ENCODE assay signal across 9 mouse cellular contexts in the genomic region with DNA sequence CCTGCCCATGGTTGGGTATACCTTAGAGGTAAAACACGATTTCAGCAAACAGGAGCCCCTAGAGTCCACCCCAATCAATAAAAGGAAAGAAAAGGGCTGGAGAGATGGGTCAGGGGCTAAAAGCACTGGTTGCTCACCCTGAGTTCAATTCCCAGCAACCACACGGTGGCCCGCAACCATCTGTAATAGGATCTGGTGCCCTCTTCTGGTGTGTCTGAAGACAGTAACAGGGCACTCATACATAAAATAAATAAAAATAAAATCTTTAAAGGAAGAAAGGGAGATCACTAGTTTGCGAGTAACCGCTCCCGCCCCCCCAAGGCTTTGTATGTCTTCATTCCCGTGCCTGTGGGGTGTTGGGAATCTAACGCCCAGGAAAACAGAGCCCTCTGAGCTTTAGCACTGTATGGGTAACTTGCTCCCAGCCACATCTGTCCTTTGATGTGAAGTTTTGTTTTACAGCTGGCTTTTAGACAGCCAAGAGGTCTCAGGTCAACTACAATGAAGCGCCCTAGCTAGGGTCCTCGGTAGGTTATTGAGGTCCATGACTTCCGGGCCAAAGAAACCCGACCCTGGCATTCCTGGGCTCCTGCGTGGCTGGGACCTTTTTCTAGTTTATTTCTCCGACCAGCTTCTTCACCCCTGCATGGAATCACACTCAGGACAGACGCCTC.
DNase-seq lines count a peak whose midpoint lies in the region; ATAC-seq lines count a peak whose summit lies in the region.
"Had no signal": no experiment of that assay in that cellular context is flagged by ENCODE, and none has a peak within 500 bp of the region (broad histone marks: within the 10 kb centered on the region; RNA-seq: fewer than 3 reads in every experiment).

No protein-coding gene starts in this region.

- DNase-seq in heart, adult 18-20 months: no peak
- DNase-seq in ZHBTc4 (ENCODE audit: low read depth, low spot score): peak; percentile 23
- no peak for DNase-seq in midbrain, embryonic 10.5 days (ENCODE audit: low spot score)
- no peak for DNase-seq in cerebellum, adult 8-10 months
- no peak for DNase-seq in retina, embryonic 14.5 days (ENCODE audit: low spot score)

- H3K9ac ChIP-seq in heart, embryonic 13.5 days: peak overlapping the region; percentile 78
- peak overlapping the region; percentile 60 for H3K9ac ChIP-seq in hindbrain, embryonic 12.5 days

- ATAC-seq in heart, embryonic 13.5 days (ENCODE audit: extremely low read depth, insufficient number of reproducible peaks, low FRiP score, low TSS enrichment): no peak
- ATAC-seq in hindbrain, embryonic 12.5 days (ENCODE audit: low FRiP score): peak; percentile 28; the same call in 1 of the 2 replicates
- no peak for ATAC-seq in activated CD4-positive, CD25-positive, alpha-beta regulatory T cell, adult 4 months

- no peaks in the 10 kb centered on the region for H3K36me3 ChIP-seq in heart, embryonic 13.5 days
- H3K36me3 ChIP-seq in hindbrain, embryonic 12.5 days: no peaks in the 10 kb centered on the region
- H3K36me3 ChIP-seq in midbrain, embryonic 10.5 days: no peaks in the 10 kb centered on the region

- H3K27ac ChIP-seq in heart, embryonic 13.5 days (replicated peaks): peak overlapping the region; percentile 75
- peak overlapping the region; percentile 96 for H3K27ac ChIP-seq in hindbrain, embryonic 12.5 days
- peak overlapping the region; percentile 91 for H3K27ac ChIP-seq in midbrain, embryonic 10.5 days (replicated peaks)

- H3K27me3 ChIP-seq in heart, embryonic 13.5 days (replicated peaks): no peaks in the 10 kb centered on the region
- H3K27me3 ChIP-seq in hindbrain, embryonic 12.5 days: no peaks in the 10 kb centered on the region
- no peaks in the 10 kb centered on the region for H3K27me3 ChIP-seq in midbrain, embryonic 10.5 days (ENCODE audit: low read depth, poor library complexity, severe bottlenecking)
- H3K27me3 ChIP-seq: CH12.LX had no signal

- H3K4me3 ChIP-seq in heart, embryonic 13.5 days: peak overlapping the region; percentile 46
- H3K4me3 ChIP-seq in hindbrain, embryonic 12.5 days: peak overlapping the region; percentile 30
- H3K4me3 ChIP-seq in midbrain, embryonic 10.5 days: peak overlapping the region; percentile 50

- 52% methylated on average over 15 of the region's 15 CpGs for WGBS in heart, embryonic 13.5 days
- WGBS in hindbrain, embryonic 12.5 days: 34% methylated on average over 15 of the region's 15 CpGs
- 49% methylated on average over 15 of the region's 15 CpGs for WGBS in midbrain, embryonic 10.5 days

- no peaks in the 10 kb centered on the region for H3K9me3 ChIP-seq in heart, embryonic 13.5 days
- H3K9me3 ChIP-seq in hindbrain, embryonic 12.5 days (replicated peaks): 0 out of 2 replicates have a peak, but pooled peaks cover 4% of the 10 kb centered on the region
- no peaks in the 10 kb centered on the region for H3K9me3 ChIP-seq in midbrain, embryonic 10.5 days (replicated peaks)

- peak overlapping the region; percentile 71 for H3K4me2 ChIP-seq in heart, embryonic 13.5 days
- peak overlapping the region; percentile 60 for H3K4me2 ChIP-seq in hindbrain, embryonic 12.5 days (replicated peaks)

- H3K4me1 ChIP-seq in heart, embryonic 13.5 days: peaks cover 23% of the 10 kb centered on the region
- peaks cover 7% of the 10 kb centered on the region for H3K4me1 ChIP-seq in hindbrain, embryonic 12.5 days
- peaks cover 19% of the 10 kb centered on the region for H3K4me1 ChIP-seq in midbrain, embryonic 10.5 days
